Mouse (Mus musculus): ENCODE measurements around the gene Dync1i2.

Dync1i2 gene

GRCm38 (mm10) chr2:71211591-71212359, at the start of gene Dync1i2:
Dync1i2 (plus strand) TSS chr2:71211706.
- peak; percentile 91 to 96 for DNase-seq

- DNase-seq = no peak
These were observed 48.5 kb upstream of the Dync1i2 start for GRCm38 (mm10) chr2:71162831-71163621.

- no peak for DNase-seq
These were observed 44.3 kb upstream of the Dync1i2 start for GRCm38 (mm10) chr2:71167211-71167610.

GRCm38 (mm10) chr2:71168461-71169021, 43.0 kb upstream of the Dync1i2 start:
- DNase-seq = no peak

- no peak for DNase-seq
These were observed 38.5 kb upstream of the Dync1i2 start for GRCm38 (mm10) chr2:71173031-71173430.

GRCm38 (mm10) chr2:71176329-71177249, 34.9 kb upstream of the Dync1i2 start:
- DNase-seq = no peak

GRCm38 (mm10) chr2:71177250-71177615, 34.3 kb upstream of the Dync1i2 start:
- DNase-seq = no peak

GRCm38 (mm10) chr2:71177760-71178159, 33.7 kb upstream of the Dync1i2 start:
- no peak for DNase-seq

- no peak for DNase-seq
These were observed 31.8 kb upstream of the Dync1i2 start for GRCm38 (mm10) chr2:71179716-71180115.

GRCm38 (mm10) chr2:71180566-71181217, 30.8 kb upstream of the Dync1i2 start:
- DNase-seq = no peak

GRCm38 (mm10) chr2:71187950-71188349, 23.6 kb upstream of the Dync1i2 start:
- no peak for DNase-seq

GRCm38 (mm10) chr2:71188861-71189260, 22.6 kb upstream of the Dync1i2 start:
- DNase-seq = no peak

- no peak for DNase-seq
These were observed 19.9 kb upstream of the Dync1i2 start for GRCm38 (mm10) chr2:71191391-71192194.

- no peak for DNase-seq
These were observed 19.2 kb upstream of the Dync1i2 start for GRCm38 (mm10) chr2:71192195-71192807.

GRCm38 (mm10) chr2:71194137-71194960, 17.2 kb upstream of the Dync1i2 start:
- DNase-seq = peak; percentile 35 to 45

- DNase-seq = no peak
These were observed 14.6 kb upstream of the Dync1i2 start for GRCm38 (mm10) chr2:71196947-71197346.

- no peak for DNase-seq
These were observed 12.6 kb upstream of the Dync1i2 start for GRCm38 (mm10) chr2:71198907-71199306.

- DNase-seq = no peak
These were observed 11.0 kb upstream of the Dync1i2 start for GRCm38 (mm10) chr2:71200485-71200884.

- no peak for DNase-seq
These were observed 9.6 kb upstream of the Dync1i2 start for GRCm38 (mm10) chr2:71201886-71202285.

Measured in cerebellum, adult 18-20 months (tissue).